Comparison of ENCODE assay signal across 8 mouse cellular contexts in genomic region chr3:19894630-19895578, GRCm38 (mm10).
A peak's percentile ranks its signal among the peaks of the same experiment; 100 is the strongest.
DNase-seq lines count a peak whose midpoint lies in the region; ATAC-seq lines count a peak whose summit lies in the region.

No protein-coding gene starts in this region.

- ATAC-seq in hindbrain, embryonic 16.5 days: peak; percentile 100

- H3K4me2 ChIP-seq in hindbrain, embryonic 16.5 days (ENCODE audit: low read length): peak overlapping the region; percentile 83

- no peaks in the 10 kb centered on the region; the same call in 1 of the 2 replicates for H3K9me3 ChIP-seq in hindbrain, embryonic 16.5 days (ENCODE audit: control insufficient read depth, low read length)

- under 1% methylated on average over 68 of the region's 68 CpGs for WGBS in hindbrain, embryonic 16.5 days
- under 1% methylated on average over 68 of the region's 68 CpGs for WGBS in macrophage (ENCODE audit: missing documents)

- peaks cover 18% of the 10 kb centered on the region for H3K4me1 ChIP-seq in hindbrain, embryonic 16.5 days (ENCODE audit: control insufficient read depth, insufficient read depth, low read depth, low read length)

- peak; percentile 84 for DNase-seq in WW6 (ENCODE audit: low read depth, low spot score)
- peak; percentile 96 to 97 for DNase-seq in cerebellum, postnatal 4 days (ENCODE audit: low spot score in 2 of 2)
- DNase-seq in gastrocnemius, adult 18-20 months (ENCODE audit: low spot score): peak; percentile 97
- peak; percentile 97 to 98 for DNase-seq in left cerebral cortex, adult 18-20 months (ENCODE audit: low spot score in 2 of 2)
- DNase-seq in right cerebral cortex, adult 18-20 months: peak; percentile 98
- DNase-seq in urinary bladder, postnatal 10 days (ENCODE audit: low spot score): peak; percentile 76

- H3K27ac ChIP-seq in hindbrain, embryonic 16.5 days (ENCODE audit: low read depth, low read length): peak overlapping the region; percentile 70
- peak overlapping the region; percentile 39 for H3K27ac ChIP-seq in macrophage

- H3K79me2 ChIP-seq in macrophage (ENCODE audit: inconsistent target): peaks cover 22% of the 10 kb centered on the region

- peak overlapping the region; percentile 57 for H3K4me3 ChIP-seq in hindbrain, embryonic 16.5 days (ENCODE audit: low read length)
- peak overlapping the region; percentile 77 for H3K4me3 ChIP-seq in macrophage (ENCODE audit: inconsistent target)

- H3K27me3 ChIP-seq in hindbrain, embryonic 16.5 days (replicated peaks; ENCODE audit: control insufficient read depth, insufficient read depth, low read length): no peaks in the 10 kb centered on the region

- H3K36me3 ChIP-seq in hindbrain, embryonic 16.5 days (ENCODE audit: control insufficient read depth, insufficient read depth, low read length): no peaks in the 10 kb centered on the region
- no peaks in the 10 kb centered on the region for H3K36me3 ChIP-seq in macrophage (ENCODE audit: inconsistent target)

- peak overlapping the region; percentile 73 for H3K9ac ChIP-seq in hindbrain, embryonic 16.5 days (ENCODE audit: low read depth, low read length)

Comparison
In these comparisons a context has a peak if more than half of its experiments do, and no peak if none do; other contexts are left out.
1. Peak in every context shown above with its lines: DNase-seq, ATAC-seq, H3K4me3 ChIP-seq and H3K27ac ChIP-seq.